In genomic region chr4:154299541-154300271, GRCm38 (mm10) we compare ENCODE assay signal across 8 mouse cellular contexts. TPM values are rescaled to one million over a fixed set of nuclear protein-coding genes. Genes with fewer than 3 reads are reported as not detected.
A peak's percentile ranks its signal among the peaks of the same experiment; 100 is the strongest.
DNase-seq lines count a peak whose midpoint lies in the region; ATAC-seq and TF ChIP-seq lines count a peak whose summit lies in the region.

No protein-coding gene starts in this region.

- peaks cover 76% of the 10 kb centered on the region for H3K9me3 ChIP-seq in G1E (replicated peaks)
- no peaks in the 10 kb centered on the region for H3K9me3 ChIP-seq in hindbrain, embryonic 11.5 days (ENCODE audit: control insufficient read depth, low read length)
- H3K9me3 ChIP-seq in limb, embryonic 11.5 days (ENCODE audit: control insufficient read depth, low read length): no peaks in the 10 kb centered on the region
- no peaks in the 10 kb centered on the region for H3K9me3 ChIP-seq in midbrain, embryonic 13.5 days

- H3K9ac ChIP-seq in hindbrain, embryonic 11.5 days (ENCODE audit: low read depth, low read length): peak overlapping the region; percentile 27; the same call in 1 of the 2 replicates
- peak overlapping the region; percentile 30; the same call in 1 of the 2 replicates for H3K9ac ChIP-seq in limb, embryonic 11.5 days (ENCODE audit: low read length)
- peak overlapping the region; percentile 56 for H3K9ac ChIP-seq in midbrain, embryonic 13.5 days (replicated peaks)

- no peak for TF ChIP-seq CTCF in G1E (IDR thresholded peaks at IDR 0.05; ENCODE audit: low read depth, low read length)

- intact Hi-C loops in left cerebral cortex, postnatal 36 days (cut with DNase I): loop anchor here (5.0 kb wide), 2 partner anchors 132 to 232 kb away; no protein-coding TSS in a partner anchor

- 1% methylated on average over 63 of the region's 66 CpGs for WGBS in hindbrain, embryonic 11.5 days
- WGBS in limb, embryonic 11.5 days: under 1% methylated on average over 63 of the region's 66 CpGs
- WGBS in midbrain, embryonic 13.5 days: under 1% methylated on average over 61 of the region's 66 CpGs

- H3K4me3 ChIP-seq in G1E (ENCODE audit: low read depth, low read length): peak overlapping the region; percentile 38; the same call in 1 of the 2 replicates
- H3K4me3 ChIP-seq in hindbrain, embryonic 11.5 days (ENCODE audit: low read depth, low read length): peak overlapping the region; percentile 41
- peak overlapping the region; percentile 49 for H3K4me3 ChIP-seq in limb, embryonic 11.5 days (ENCODE audit: low read depth, low read length)
- H3K4me3 ChIP-seq in midbrain, embryonic 13.5 days (replicated peaks): peak overlapping the region; percentile 44

- no peak for ATAC-seq in G1E (ENCODE audit: extremely low read depth, insufficient number of reproducible peaks, low FRiP score, poor library complexity, severe bottlenecking)
- peak; percentile 28 for ATAC-seq in activated CD4-positive, CD25-positive, alpha-beta regulatory T cell, adult 4 months
- ATAC-seq in hindbrain, embryonic 11.5 days (ENCODE audit: low FRiP score): 0 out of 2 replicates have a peak, but pooled peaks have one; percentile 25
- ATAC-seq in limb, embryonic 11.5 days (ENCODE audit: insufficient number of reproducible peaks, low FRiP score, low TSS enrichment, low read depth): peak; percentile 38; the same call in 1 of the 2 replicates
- 0 out of 2 replicates have a peak, but pooled peaks have one; percentile 25 for ATAC-seq in midbrain, embryonic 13.5 days

- peak overlapping the region; percentile 81 for H3K4me2 ChIP-seq in hindbrain, embryonic 11.5 days (replicated peaks; ENCODE audit: low read depth, low read length)
- H3K4me2 ChIP-seq in limb, embryonic 11.5 days (ENCODE audit: low read depth, severe bottlenecking): peak overlapping the region; percentile 96
- peak overlapping the region; percentile 74 for H3K4me2 ChIP-seq in midbrain, embryonic 13.5 days (replicated peaks)

- no peaks in the 10 kb centered on the region for H3K4me1 ChIP-seq in G1E (ENCODE audit: insufficient read depth, low read depth, low read length)
- H3K4me1 ChIP-seq in hindbrain, embryonic 11.5 days (replicated peaks; ENCODE audit: control insufficient read depth, insufficient read depth, low read length): 0 out of 2 replicates have a peak, but pooled peaks cover 5% of the 10 kb centered on the region
- peaks cover 17% of the 10 kb centered on the region for H3K4me1 ChIP-seq in limb, embryonic 11.5 days (ENCODE audit: control insufficient read depth, insufficient read depth, low read length)
- H3K4me1 ChIP-seq in midbrain, embryonic 13.5 days (replicated peaks): peaks cover 10% of the 10 kb centered on the region

- no peaks in the 10 kb centered on the region for H3K36me3 ChIP-seq in G1E (replicated peaks)
- no peaks in the 10 kb centered on the region for H3K36me3 ChIP-seq in hindbrain, embryonic 11.5 days (ENCODE audit: control insufficient read depth, insufficient read depth, low read length)
- no peaks in the 10 kb centered on the region for H3K36me3 ChIP-seq in limb, embryonic 11.5 days (ENCODE audit: control insufficient read depth, insufficient read depth, low read length)
- H3K36me3 ChIP-seq in midbrain, embryonic 13.5 days: no peaks in the 10 kb centered on the region

- H3K27ac ChIP-seq in hindbrain, embryonic 11.5 days (ENCODE audit: low read depth, low read length): no peak overlapping the region; the same call in 1 of the 2 replicates
- no peak overlapping the region for H3K27ac ChIP-seq in limb, embryonic 11.5 days (replicated peaks; ENCODE audit: low read depth, low read length)
- H3K27ac ChIP-seq in midbrain, embryonic 13.5 days: no peak overlapping the region

- no peaks in the 10 kb centered on the region for H3K27me3 ChIP-seq in G1E (ENCODE audit: insufficient read depth, low read length)
- H3K27me3 ChIP-seq in hindbrain, embryonic 11.5 days (ENCODE audit: control insufficient read depth, insufficient read depth, low read length): peaks cover 31% of the 10 kb centered on the region
- peaks cover 18% of the 10 kb centered on the region for H3K27me3 ChIP-seq in limb, embryonic 11.5 days (ENCODE audit: control insufficient read depth, insufficient read depth, low read length)
- peaks cover 47% of the 10 kb centered on the region for H3K27me3 ChIP-seq in midbrain, embryonic 13.5 days

- no peak for DNase-seq in G1E (ENCODE audit: low spot score)
- DNase-seq in hindbrain, embryonic 11.5 days (ENCODE audit: low spot score): peak; percentile 38
- DNase-seq in limb, embryonic 11.5 days (ENCODE audit: low spot score): peak; percentile 60
- DNase-seq in left cerebral cortex, postnatal 36 days (ENCODE audit: low spot score in 2 of 2): no peak
- DNase-seq in T-cell, adult 2 months (ENCODE audit: low spot score): no peak
- no peak for DNase-seq in cerebellum, adult 9-10 months

RNA-seq across cellular contexts. Expression of gene Arhgef16, which starts 1.8 kb away (rescaled TPM):
- not detected in 2 replicates for total RNA-seq in G1E (2014; fragmentation: Nextera tagmentation)
- 0.06 and 0.11 TPM in 2 replicates for total RNA-seq in G1E (2017)
- not detected in 2 replicates for polyA plus RNA-seq in G1E (2012)
- 1 to 10 TPM; 4.8 to 5.0 TPM for polyA plus RNA-seq in activated CD4-positive, CD25-positive, alpha-beta regulatory T cell, adult 4 months (2017; shearing (Covaris generic))
- polyA plus RNA-seq in hindbrain, embryonic 11.5 days (2014; fragmentation: Nextera tagmentation; extraction: Ambion mirVana): 2.5 and 2.9 TPM in 2 replicates
- 4.1 and 4.2 TPM in 2 replicates for polyA plus RNA-seq in limb, embryonic 11.5 days (2014; fragmentation: Nextera tagmentation; extraction: Ambion mirVana)
- polyA plus RNA-seq in midbrain, embryonic 13.5 days (2015; fragmentation: Nextera tagmentation; extraction: Ambion mirVana): 0.18 and 0.32 TPM in 2 replicates
- under 1 TPM; 0.59 to 0.62 TPM for total RNA-seq in left cerebral cortex, postnatal 36 days (2021)

RNA-seq across cellular contexts. Expression of gene B230104I21Rik, which starts 36.2 kb away (rescaled TPM):
- total RNA-seq in G1E (2014; fragmentation: Nextera tagmentation) (not detected in 2 replicates), G1E (2017) (not detected in 2 replicates)
- polyA plus RNA-seq in G1E (2012): not detected in 2 replicates
- not detected for polyA plus RNA-seq in activated CD4-positive, CD25-positive, alpha-beta regulatory T cell, adult 4 months (2017; shearing (Covaris generic))
- not detected in 2 replicates for polyA plus RNA-seq in hindbrain, embryonic 11.5 days (2014; fragmentation: Nextera tagmentation; extraction: Ambion mirVana)
- polyA plus RNA-seq in limb, embryonic 11.5 days (2014; fragmentation: Nextera tagmentation; extraction: Ambion mirVana): 0.17 TPM in 1 of 2 replicates, not detected in the other
- 0.24 TPM in 1 of 2 replicates, not detected in the other for polyA plus RNA-seq in midbrain, embryonic 13.5 days (2015; fragmentation: Nextera tagmentation; extraction: Ambion mirVana)
- not detected for total RNA-seq in left cerebral cortex, postnatal 36 days (2021)

Comparison
In these comparisons a context has a peak if more than half of its experiments do, and no peak if none do; other contexts are left out.
1. DNase-seq: peak in hindbrain, embryonic 11.5 days (single experiment) and limb, embryonic 11.5 days (single experiment); none in G1E (single experiment), left cerebral cortex, postnatal 36 days (0 of 2), T-cell, adult 2 months (single experiment) and cerebellum, adult 9-10 months (single experiment).
2. Peak in every context shown above with its lines, with median percentiles within 50 percentile points of each other: H3K4me3 ChIP-seq, H3K4me2 ChIP-seq and H3K9ac ChIP-seq.